Mouse (Mus musculus): ENCODE results near the gene Nubp1. TPM values are rescaled to one million over a fixed set of nuclear protein-coding genes. Genes with fewer than 3 reads are reported as not detected.

The Nubp1 gene
- polyA plus RNA-seq, 1 experiment from 2014 or later, result 37.2 TPM

GRCm38 (mm10) chr16:10446573-10447263, 35.0 kb downstream of the Nubp1 start:
- TF ChIP-seq CTCF (IDR thresholded peaks at IDR 0.05), result no peak
- in situ Hi-C loops (cut with MboI; ENCODE audit: low pct_unique_long_range_greater_than_20kb), result no loop called here
- CTCF ChIA-PET, result no interaction called here
- H3K27me3 ChIP-seq, result no peaks in the 10 kb centered on the region
- DNase-seq (ENCODE audit: low read depth, low spot score) (no peak), ATAC-seq (no peak)
- POLR2A ChIA-PET, result no interaction called here

GRCm38 (mm10) chr16:10447264-10447594, 35.5 kb downstream of the Nubp1 start, which contains the start of gene Tvp23a:
Gene Tvp23a, minus strand, starts transcription at chr16:10447362.
- ChIA-PET POLR2A (no interaction called here), CTCF (no interaction called here)
- in situ Hi-C loops (cut with MboI; ENCODE audit: low pct_unique_long_range_greater_than_20kb), result no loop called here
- ATAC-seq (no peak), DNase-seq (ENCODE audit: low read depth, low spot score) (no peak)
- TF ChIP-seq CTCF (IDR thresholded peaks at IDR 0.05), result no peak
- H3K27me3 ChIP-seq, result no peaks in the 10 kb centered on the region

- in situ Hi-C loops (cut with MboI; ENCODE audit: low pct_unique_long_range_greater_than_20kb), result no loop called here
- no peaks in the 10 kb centered on the region for H3K27me3 ChIP-seq
- CTCF ChIA-PET, result no interaction called here
- no peak for DNase-seq (ENCODE audit: low read depth, low spot score)
- no peak for TF ChIP-seq CTCF (IDR thresholded peaks at IDR 0.05)
- no peak for ATAC-seq
- POLR2A ChIA-PET, result interaction anchor here (0.6 kb wide), 1 partner anchor 14 kb away, joined by 3 read pairs; no protein-coding TSS in a partner anchor
Observed at GRCm38 (mm10) chr16:10447781-10448180, 36.0 kb downstream of the Nubp1 start.

- ChIA-PET POLR2A (no interaction called here), CTCF (no interaction called here)
- no peaks in the 10 kb centered on the region for H3K27me3 ChIP-seq
- in situ Hi-C loops (cut with MboI; ENCODE audit: low pct_unique_long_range_greater_than_20kb), result no loop called here
- TF ChIP-seq CTCF (IDR thresholded peaks at IDR 0.05), result no peak
- DNase-seq (ENCODE audit: low read depth, low spot score) (no peak), ATAC-seq (no peak)
Observed at GRCm38 (mm10) chr16:10448931-10449330, 37.2 kb downstream of the Nubp1 start.

- ChIA-PET POLR2A (interaction anchor here (0.5 kb wide), 1 partner anchor 1113 kb away, joined by 3 read pairs; no protein-coding TSS in a partner anchor), CTCF (interaction anchor here (0.5 to 1.8 kb wide), 3 partner anchors 12 to 549 kb away, joined by 3 read pairs; no protein-coding TSS in a partner anchor)
- no peaks in the 10 kb centered on the region for H3K27me3 ChIP-seq
- in situ Hi-C loops (cut with MboI; ENCODE audit: low pct_unique_long_range_greater_than_20kb), result no loop called here
- DNase-seq (ENCODE audit: low read depth, low spot score) (no peak), ATAC-seq (no peak)
- TF ChIP-seq CTCF (IDR thresholded peaks at IDR 0.05), result no peak
Observed at GRCm38 (mm10) chr16:10451906-10452305, 40.2 kb downstream of the Nubp1 start.

GRCm38 (mm10) chr16:10452445-10452896, 40.7 kb downstream of the Nubp1 start:
- peak; percentile 47 for DNase-seq (ENCODE audit: low read depth, low spot score)
- POLR2A ChIA-PET, result no interaction called here
- in situ Hi-C loops (cut with MboI; ENCODE audit: low pct_unique_long_range_greater_than_20kb), result no loop called here
- no peak for TF ChIP-seq CTCF (IDR thresholded peaks at IDR 0.05)
- peak; percentile 42 for ATAC-seq
- CTCF ChIA-PET, result interaction anchor here (1.1 to 1.8 kb wide), 2 partner anchors 12 to 15 kb away, joined by 3 read pairs; no protein-coding TSS in a partner anchor
- H3K27me3 ChIP-seq, result no peaks in the 10 kb centered on the region

- no peak for TF ChIP-seq CTCF (IDR thresholded peaks at IDR 0.05)
- ATAC-seq (no peak), DNase-seq (ENCODE audit: low read depth, low spot score) (no peak)
- POLR2A ChIA-PET, result no interaction called here
- H3K27me3 ChIP-seq, result no peaks in the 10 kb centered on the region
- CTCF ChIA-PET, result no interaction called here
- in situ Hi-C loops (cut with MboI; ENCODE audit: low pct_unique_long_range_greater_than_20kb), result no loop called here
Observed at GRCm38 (mm10) chr16:10453872-10454582, 42.3 kb downstream of the Nubp1 start.

GRCm38 (mm10) chr16:10454583-10454974, 42.8 kb downstream of the Nubp1 start:
- no peaks in the 10 kb centered on the region for H3K27me3 ChIP-seq
- ATAC-seq (no peak), DNase-seq (ENCODE audit: low read depth, low spot score) (no peak)
- POLR2A ChIA-PET, result no interaction called here
- in situ Hi-C loops (cut with MboI; ENCODE audit: low pct_unique_long_range_greater_than_20kb), result no loop called here
- CTCF ChIA-PET, result interaction anchor here (0.8 kb wide), 1 partner anchor 11 kb away, joined by 3 read pairs; no protein-coding TSS in a partner anchor
- TF ChIP-seq CTCF (IDR thresholded peaks at IDR 0.05), result no peak

- ATAC-seq, result no peak
- DNase-seq (ENCODE audit: low read depth, low spot score), result no peak
- no peak for TF ChIP-seq CTCF (IDR thresholded peaks at IDR 0.05)
- ChIA-PET CTCF (no interaction called here), POLR2A (no interaction called here)
- H3K27me3 ChIP-seq, result no peaks in the 10 kb centered on the region
- in situ Hi-C loops (cut with MboI; ENCODE audit: low pct_unique_long_range_greater_than_20kb), result no loop called here
Observed at GRCm38 (mm10) chr16:10460188-10460587, 48.4 kb downstream of the Nubp1 start.

GRCm38 (mm10) chr16:10461178-10461577, 49.4 kb downstream of the Nubp1 start:
- ChIA-PET POLR2A (no interaction called here), CTCF (no interaction called here)
- DNase-seq (ENCODE audit: low read depth, low spot score), result no peak
- no peak for TF ChIP-seq CTCF (IDR thresholded peaks at IDR 0.05)
- no peak for ATAC-seq
- H3K27me3 ChIP-seq, result no peaks in the 10 kb centered on the region
- in situ Hi-C loops (cut with MboI; ENCODE audit: low pct_unique_long_range_greater_than_20kb), result no loop called here

GRCm38 (mm10) chr16:10465011-10465681, 53.4 kb downstream of the Nubp1 start:
- TF ChIP-seq CTCF (IDR thresholded peaks at IDR 0.05), result no peak
- in situ Hi-C loops (cut with MboI; ENCODE audit: low pct_unique_long_range_greater_than_20kb), result no loop called here
- CTCF ChIA-PET, result interaction anchor here (0.9 to 1.3 kb wide), 2 partner anchors 57 to 78 kb away, joined by 3 read pairs; partner anchors contain the start of gene Dexi
- POLR2A ChIA-PET, result no interaction called here
- peak; percentile 84 for ATAC-seq
- H3K27me3 ChIP-seq, result no peaks in the 10 kb centered on the region
- peak; percentile 20 for DNase-seq (ENCODE audit: low read depth, low spot score)
